Mouse (Mus musculus) lung, postnatal 14 days (tissue): ENCODE measurements around the gene Rpl3l.
A peak's percentile ranks its signal among the peaks of the same experiment; 100 is the strongest.
"Not testable (repeated sequence)": the region's sequence is repeated elsewhere in the genome, so short reads cannot be mapped to it uniquely, and the experiment has no call there.

Source experiments
- DNase-seq: peaks from one replicate; pipeline ENCODE4 v3.0.0; 2021

The Rpl3l gene

DNA sequence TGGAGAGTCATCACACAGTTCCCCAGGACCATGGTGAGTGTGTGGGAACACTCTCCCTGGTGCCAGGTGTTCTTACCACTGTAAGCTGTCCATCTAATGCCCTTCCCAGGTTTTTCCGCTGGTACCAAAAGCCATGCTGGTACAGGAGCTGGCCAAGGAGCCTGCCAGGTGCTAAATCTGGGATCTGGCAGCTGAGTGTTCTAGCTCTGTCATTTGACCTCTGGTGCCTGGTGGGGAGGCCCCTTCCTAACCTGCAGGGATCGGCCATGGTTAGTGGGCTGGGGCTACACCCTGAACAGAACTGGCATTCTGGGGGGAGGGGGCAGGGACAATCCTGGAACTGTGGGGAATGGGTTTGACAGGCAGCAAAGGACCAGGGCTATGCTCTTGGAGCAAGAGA, at the start of gene Rpl3l:
Rpl3l (plus strand) TSS at position 203 of the 400 bp plus-strand sequence.
- no peak for DNase-seq

- peak; percentile 49 for DNase-seq
Observed at GRCm38 (mm10) chr17:24686514-24686913, 41.1 kb upstream of the Rpl3l start.

DNA sequence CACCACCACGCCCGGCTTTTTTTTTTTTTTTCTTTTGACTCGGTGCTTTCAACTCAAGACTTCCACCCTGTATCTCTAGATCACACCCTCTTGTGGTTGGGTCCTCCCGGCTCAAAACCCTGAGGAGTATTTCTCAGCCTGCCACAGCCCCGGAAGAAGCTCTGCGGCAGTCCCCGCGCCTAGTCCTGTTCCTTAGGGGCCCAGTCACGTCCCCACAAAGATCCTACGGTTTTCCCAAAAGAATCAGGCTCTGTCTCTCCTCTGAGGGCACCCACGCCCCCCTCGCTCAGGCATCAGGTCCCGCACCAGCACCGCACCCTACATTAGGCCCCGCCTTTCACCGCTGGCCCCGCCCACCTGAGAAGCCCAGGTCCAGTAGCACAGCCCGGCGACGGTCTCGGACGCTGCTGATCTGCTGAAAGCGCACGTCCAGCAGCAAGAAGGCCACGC, 40.4 kb upstream of the Rpl3l start:
- peak; percentile 64 for DNase-seq

- DNase-seq, result no peak
Observed at GRCm38 (mm10) chr17:24687599-24687998, 40.0 kb upstream of the Rpl3l start.

DNA sequence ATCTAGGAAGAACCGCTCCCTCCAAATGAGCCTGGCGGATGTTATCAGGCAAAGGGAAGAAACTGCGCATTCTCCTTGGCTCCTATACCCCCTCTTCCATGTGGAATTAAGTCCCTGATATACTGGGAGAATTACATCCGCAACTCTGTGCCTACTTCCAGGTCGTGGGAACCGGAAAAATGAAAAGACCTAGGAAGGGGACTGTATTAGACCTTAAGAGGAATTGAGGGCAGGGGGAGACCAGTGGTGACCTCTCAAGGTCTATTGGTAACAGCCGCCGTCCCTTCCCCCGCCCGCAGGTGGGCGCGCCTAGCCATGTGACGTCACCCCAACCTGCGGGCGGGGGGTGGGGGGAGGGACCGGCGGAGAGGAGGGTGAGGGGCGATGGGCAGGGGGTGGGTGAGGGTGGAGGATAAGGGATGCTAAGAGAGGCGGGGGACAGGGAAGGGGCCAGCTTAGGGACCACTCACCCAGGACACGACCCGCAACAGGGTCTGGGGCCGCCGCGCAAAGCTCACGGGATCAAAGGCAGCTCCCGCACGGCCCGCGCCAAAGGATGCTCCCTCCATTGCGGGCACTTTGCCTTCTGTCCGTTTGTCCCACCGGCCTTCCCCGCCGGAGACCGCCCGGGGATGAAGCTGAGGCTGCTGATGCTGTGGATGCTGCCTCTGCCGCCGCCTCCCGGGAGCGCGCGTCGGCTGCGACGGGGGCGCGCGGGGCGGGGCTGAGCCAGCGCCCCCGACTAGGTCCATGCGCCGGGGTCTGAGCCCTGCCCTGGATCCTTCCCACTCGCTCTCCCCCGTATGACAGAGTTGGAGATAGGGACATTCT, 38.2 kb upstream of the Rpl3l start, which contains the start of gene Syngr3:
Syngr3 (minus strand) TSS at position 705 of the 831 bp plus-strand sequence.
- DNase-seq, result no peak

GRCm38 (mm10) chr17:24692385-24692784, 35.2 kb upstream of the Rpl3l start:
- no peak for DNase-seq

DNA sequence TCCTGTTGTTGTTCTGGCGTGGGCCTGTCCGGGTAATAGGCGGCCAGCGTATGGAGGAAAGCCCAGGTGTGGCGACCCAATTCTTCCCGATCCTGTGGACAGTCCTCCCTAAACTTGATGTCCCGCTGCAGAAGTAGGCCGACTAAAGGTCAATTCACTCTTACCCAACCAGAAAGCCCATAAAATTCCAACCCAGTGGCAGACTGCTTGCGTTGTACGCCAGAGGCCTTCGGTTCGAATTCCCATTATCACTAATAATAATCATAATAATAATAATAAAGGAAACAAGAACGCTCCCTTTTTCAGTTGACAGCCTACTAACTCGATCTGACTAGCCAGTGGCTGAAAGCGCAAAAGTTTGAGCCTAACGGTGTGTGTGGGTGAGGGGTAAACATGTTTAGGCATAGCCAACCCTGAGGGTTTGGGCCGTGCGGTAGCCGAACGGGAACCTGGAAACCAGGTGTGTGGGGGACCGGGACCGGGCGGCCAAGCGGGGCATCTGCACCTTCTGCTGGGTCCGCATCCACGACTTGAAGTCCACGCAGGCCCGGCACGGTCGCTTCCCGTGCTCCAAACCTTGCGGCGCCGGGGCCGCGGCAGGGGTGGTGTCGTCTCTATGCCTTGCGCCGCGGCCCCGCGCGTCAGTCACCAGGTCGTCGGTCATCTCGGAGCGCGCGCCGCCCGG, 32.2 kb upstream of the Rpl3l start:
- no peak for DNase-seq

DNA sequence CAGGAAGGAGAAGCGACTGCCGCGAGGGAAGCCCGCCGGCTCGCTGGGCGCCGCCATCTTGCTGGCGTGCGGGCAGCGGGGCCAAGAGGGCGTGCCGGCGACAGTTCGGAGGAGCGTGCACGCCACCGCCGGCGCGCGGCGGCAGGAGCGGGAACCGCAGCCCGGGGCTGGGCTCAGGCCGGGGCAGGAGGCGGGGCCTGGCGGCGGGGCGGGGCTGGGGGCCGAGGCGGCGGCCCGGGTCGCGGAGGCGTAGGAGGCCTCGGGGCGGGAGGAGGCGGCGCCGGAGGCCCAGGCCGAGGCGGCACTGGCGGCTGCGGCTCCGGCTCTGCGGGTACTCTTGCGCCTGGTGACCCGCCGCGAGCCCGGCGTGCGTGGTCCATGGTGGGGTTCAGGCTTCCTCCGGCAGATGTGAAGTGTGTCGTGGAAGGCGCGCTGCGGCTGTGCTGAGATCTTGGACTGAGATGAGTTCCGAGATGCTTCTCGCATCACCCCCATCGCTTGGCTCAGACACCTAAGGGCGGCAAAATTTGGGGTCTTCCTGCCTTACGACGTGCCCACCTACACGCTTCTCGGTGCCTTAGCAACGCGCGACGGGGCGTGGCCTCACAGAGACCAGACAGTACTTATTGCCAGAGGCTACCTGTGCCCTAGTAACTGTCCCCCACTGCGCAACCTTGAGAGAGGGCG, 31.5 kb upstream of the Rpl3l start, which contains the start of the genes Gfer and Noxo1:
Gfer (minus strand) TSS at position 146 of the 687 bp plus-strand sequence.
Noxo1 (plus strand) TSS at position 224 of the 687 bp plus-strand sequence.
- DNase-seq, result peak; percentile 89

GRCm38 (mm10) chr17:24697985-24698384, 29.6 kb upstream of the Rpl3l start:
- DNase-seq, result no peak

DNA sequence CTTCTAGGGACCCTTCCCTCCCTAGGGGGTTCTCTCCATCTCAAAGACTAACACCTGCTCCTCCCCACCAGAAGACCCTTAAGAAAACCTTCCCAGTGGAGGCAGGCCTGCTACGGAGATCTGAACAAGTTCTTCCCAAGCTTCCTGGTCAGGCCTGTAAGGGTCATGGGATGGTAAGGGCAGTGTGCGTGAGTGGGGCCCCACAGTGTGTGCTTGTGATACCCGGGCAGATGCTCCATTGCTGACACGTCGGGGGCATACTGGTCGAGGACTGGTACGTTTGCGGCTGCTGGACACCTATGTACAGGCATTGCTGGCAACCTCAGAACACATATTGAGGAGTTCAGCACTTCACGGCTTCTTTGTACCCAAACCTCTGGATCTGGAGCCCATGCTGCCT, 28.9 kb upstream of the Rpl3l start:
- no peak for DNase-seq

GRCm38 (mm10) chr17:24699473-24699872, 28.1 kb upstream of the Rpl3l start:
- no peak for DNase-seq

GRCm38 (mm10) chr17:24701251-24701650, 26.4 kb upstream of the Rpl3l start:
- DNase-seq, result no peak

DNA sequence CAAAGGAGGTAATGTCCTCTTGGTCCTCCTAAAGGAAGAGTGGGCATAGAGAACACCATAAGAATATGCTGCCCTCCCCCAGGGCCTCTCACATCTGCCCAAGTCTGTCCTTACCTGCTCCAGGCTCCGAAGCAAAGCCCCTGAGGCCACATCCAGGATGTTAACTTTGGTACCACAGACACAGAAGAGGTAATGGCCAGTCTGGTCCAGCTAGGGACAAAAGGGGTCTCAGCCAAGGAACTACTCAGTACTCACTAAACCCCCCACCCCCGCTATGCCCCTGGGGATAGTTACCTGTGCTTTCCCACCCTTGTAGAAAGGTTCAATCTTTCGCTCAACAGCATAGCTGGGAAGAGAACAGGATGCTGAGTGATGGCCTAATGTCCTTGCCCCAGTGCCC, 21.8 kb upstream of the Rpl3l start:
- no peak for DNase-seq

GRCm38 (mm10) chr17:24706982-24707800, 20.4 kb upstream of the Rpl3l start, which contains the start of gene Tbl3:
Gene Tbl3 (minus strand): TSS chr17:24707660.
- DNase-seq, result peak; percentile 95

- no peak for DNase-seq
Observed at GRCm38 (mm10) chr17:24707801-24708425, 19.7 kb upstream of the Rpl3l start.

DNA sequence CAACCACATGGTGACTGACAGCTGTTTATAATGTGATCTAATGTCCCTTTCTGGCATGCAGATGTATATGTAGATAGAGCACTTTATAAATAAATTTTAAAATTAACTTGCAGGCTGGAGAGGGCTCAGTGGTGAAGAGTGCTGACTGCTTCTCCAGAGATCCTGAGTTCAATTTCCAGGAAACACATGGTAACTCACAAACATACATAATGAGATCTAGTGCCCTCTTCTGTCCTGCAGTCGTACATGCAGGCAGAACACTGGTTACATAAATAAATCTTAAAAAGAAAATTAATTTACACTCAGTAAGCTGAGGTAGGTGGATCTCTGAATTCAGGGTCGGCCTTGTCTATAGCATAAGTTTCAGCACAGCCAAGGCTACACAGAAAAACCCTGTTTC, 19.0 kb upstream of the Rpl3l start:
- no peak for DNase-seq

DNA sequence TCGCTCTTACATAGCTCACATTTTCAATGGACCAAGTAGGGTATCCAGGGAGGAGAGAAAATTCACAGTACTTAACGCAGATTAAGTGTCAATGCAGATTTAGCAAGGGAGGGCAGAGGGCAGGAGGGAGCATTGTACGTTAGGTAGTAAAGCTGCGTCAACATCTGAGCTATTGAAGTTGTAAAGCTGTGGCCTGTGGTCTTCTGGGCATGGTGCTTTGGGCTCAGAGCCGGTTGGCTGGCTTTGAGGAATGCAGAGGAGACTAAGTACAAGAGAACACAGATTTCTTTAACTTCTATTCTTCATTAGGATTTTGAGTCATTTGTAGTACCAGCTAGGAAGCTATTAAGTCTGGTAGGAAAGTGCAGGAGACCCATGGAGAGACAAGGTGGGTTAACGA, 12.1 kb upstream of the Rpl3l start:
- no peak for DNase-seq

DNA sequence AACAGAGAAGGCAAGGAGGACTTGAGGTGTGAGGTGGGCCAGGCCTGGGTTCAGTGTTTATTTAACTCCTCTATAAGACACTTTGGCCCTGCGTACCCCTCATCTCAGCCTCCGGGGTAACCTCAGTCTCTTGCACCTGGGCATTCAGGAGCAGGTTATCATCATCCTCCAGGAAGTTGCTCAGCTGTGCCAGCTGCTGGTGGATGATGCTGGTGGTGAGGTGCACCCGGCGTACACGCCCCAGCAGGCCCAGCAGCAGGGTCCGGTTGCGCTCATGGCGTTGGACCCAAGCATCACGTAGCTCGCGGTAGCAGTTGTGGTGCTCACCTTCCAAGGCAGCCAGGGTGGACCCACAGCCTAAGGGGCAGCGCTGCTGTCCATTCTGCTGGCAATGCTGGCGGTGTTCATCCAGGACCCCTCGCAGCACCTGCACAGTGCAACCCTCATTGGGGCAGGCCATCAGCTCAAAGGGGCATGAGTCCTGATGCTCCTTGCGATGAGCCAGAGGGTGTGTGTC, 11.4 kb upstream of the Rpl3l start:
- no peak for DNase-seq

DNA sequence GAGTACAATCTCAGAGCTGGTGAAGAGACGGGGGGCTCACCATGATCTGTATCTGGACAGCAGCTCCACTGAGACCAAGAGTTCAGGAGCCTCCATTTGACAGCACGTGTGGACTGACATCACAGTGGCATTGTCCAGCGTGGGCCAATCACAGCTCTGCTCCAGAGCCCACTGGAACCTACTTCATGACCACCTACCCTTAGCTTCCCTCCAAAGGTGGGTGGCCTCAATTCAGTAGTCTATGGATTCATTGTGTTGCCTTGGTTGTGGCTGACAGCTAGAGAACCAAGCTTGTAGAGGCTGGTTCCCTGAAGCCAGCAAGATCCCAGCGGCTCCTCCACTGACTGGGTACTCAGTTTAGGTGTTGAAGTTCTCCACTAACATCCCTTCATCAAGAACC, 9.7 kb upstream of the Rpl3l start, which contains the start of the genes Rnf151 and Rps2:
Rnf151 (minus strand) TSS at position 121 of the 400 bp plus-strand sequence.
Rps2 (plus strand) TSS at position 174 of the 400 bp plus-strand sequence.
- no peak for DNase-seq

- not testable (repeated sequence) for DNase-seq
Observed at GRCm38 (mm10) chr17:24718938-24719337, 8.7 kb upstream of the Rpl3l start.

DNA sequence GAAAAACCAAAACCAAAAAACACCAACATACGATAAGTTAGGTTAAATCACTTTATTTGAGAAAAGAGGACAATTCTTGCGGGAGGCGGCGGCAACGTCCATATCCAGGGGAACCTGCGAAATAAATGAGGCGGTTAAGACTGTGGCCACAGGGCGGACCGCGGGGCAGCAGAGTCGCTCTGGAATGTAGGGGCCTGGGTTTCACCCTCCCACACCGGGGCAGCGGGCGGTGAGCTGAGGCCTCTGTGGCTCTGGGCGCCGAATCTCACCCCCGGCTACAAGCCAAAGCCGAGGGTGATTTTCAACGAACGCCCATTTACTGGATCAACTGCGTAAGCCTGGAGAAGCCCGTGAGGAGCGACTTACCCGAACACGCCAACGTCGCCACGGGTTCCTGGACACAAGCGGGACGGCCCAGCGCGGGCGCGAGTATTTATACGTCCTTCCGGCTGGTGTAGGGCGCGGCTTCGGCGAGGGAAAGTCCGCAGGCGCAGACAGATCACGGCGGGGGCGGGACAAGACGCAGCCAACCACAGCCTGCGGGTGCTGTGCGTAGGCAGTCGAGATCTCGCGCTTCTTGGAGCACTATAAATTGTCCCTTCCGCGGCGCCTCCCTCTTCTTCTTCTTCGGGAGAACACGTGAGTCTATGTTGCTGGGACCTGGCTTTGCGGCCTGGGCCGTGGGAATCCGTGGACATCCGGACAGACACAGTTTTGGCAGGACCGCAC, 8.0 kb upstream of the Rpl3l start:
- peak; percentile 98 for DNase-seq
